18 mouse cellular contexts compared by ENCODE assay signal in the genomic region with DNA sequence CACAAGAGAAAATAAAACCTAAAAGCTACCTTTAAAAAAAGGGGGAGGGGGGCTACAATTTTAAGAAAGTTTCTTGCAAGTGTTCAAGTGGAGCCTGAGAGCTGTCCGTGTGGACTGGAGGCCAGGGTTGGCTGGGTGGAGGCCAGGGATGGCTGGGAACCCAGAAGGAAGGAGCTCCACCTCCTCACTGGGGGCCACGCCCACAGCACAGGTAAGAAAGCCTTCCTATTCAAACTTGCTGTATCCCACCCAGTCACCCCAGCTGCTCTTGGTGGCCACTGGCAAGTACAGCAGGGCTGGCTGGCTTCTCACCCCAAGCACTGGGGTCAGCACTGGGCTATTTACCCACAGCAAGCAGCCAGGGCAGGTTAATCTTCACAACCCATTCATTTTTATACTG.
"Had no signal": no experiment of that assay in that cellular context is flagged by ENCODE, and none has a peak within 500 bp of the region (broad histone marks: within the 10 kb centered on the region; RNA-seq: fewer than 3 reads in every experiment).

No protein-coding gene starts in this region.

- H3K4me3 ChIP-seq: left cerebral cortex, adult 2 months; limb, embryonic 12.5 days; liver, embryonic 12.5 days; liver, embryonic 15.5 days; lung, embryonic 15.5 days; megakaryocyte, embryonic 14.5 days; midbrain, embryonic 10.5 days had no signal

- H3K27me3 ChIP-seq: limb, embryonic 12.5 days; liver, embryonic 12.5 days; liver, embryonic 15.5 days; lung, embryonic 15.5 days; megakaryocyte, embryonic 14.5 days had no signal

- ATAC-seq: inflammation-experienced regulatory T-cells, adult 6 months; intestine, embryonic 16.5 days; liver, embryonic 12.5 days had no signal

- H3K9me3 ChIP-seq: limb, embryonic 12.5 days; liver, embryonic 12.5 days; liver, embryonic 15.5 days; lung, embryonic 15.5 days; megakaryocyte, embryonic 14.5 days; midbrain, embryonic 10.5 days had no signal

- H3K9ac ChIP-seq: limb, embryonic 12.5 days; liver, embryonic 12.5 days; liver, embryonic 15.5 days; lung, embryonic 15.5 days had no signal

- H3K27ac ChIP-seq: left cerebral cortex, adult 2 months; limb, embryonic 12.5 days; liver, embryonic 12.5 days; liver, embryonic 15.5 days; lung, embryonic 15.5 days; midbrain, embryonic 10.5 days had no signal

- H3K4me2 ChIP-seq: limb, embryonic 12.5 days; liver, embryonic 12.5 days; liver, embryonic 15.5 days; lung, embryonic 15.5 days had no signal

- DNase-seq: layer of hippocampus, postnatal 36 days; liver; lung, adult 18-20 months; lung, postnatal 10 days; lung, postnatal 36 days; midbrain, embryonic 14.5 days; thymus, adult 2 months; thymus, postnatal 14 days; thymus, postnatal 4 days had no signal

- H3K4me1 ChIP-seq: midbrain, embryonic 10.5 days had no signal
